Mouse (Mus musculus): ENCODE results near the gene Gsto1. TPM values are rescaled to one million over a fixed set of nuclear protein-coding genes. Genes with fewer than 3 reads are reported as not detected.

Gsto1 gene
- polyA plus RNA-seq, 1 experiment from 2014 or later = 88.0 TPM

DNA sequence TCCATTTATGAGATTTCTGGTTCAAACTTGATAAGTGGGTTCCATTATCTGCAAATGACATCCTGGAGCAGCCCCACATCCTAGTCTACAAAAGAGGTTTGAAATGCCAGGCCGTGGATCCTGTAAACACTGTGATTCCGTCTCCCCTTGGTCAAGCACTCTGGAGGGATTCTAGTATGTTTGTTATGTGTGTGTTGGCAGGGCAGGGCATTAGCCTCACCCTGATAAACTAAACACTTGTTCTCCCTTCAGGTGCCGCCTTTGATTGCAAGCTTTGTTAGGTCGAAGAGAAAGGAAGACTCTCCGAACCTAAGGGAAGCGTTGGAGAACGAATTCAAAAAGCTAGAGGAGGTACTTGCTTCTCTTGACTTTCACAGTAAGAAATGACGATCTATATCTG, 4.4 kb downstream of the Gsto1 start:
- WGBS = 86% methylated on average over 8 of the region's 8 CpGs
- no peak overlapping the region for H3K4me3 ChIP-seq (ENCODE audit: control insufficient read depth in 1 of 2, insufficient read depth in 1 of 2, low read depth in 1 of 2, low read length in 2 of 2)
- H3K9me3 ChIP-seq (ENCODE audit: control insufficient read depth, low read length) = no peaks in the 10 kb centered on the region
- H3K4me2 ChIP-seq (ENCODE audit: low read length) = no peak overlapping the region
- no peak overlapping the region for H3K27ac ChIP-seq (replicated peaks in 1 of 2; ENCODE audit: control insufficient read depth in 1 of 2, insufficient read depth in 1 of 2, low read depth in 2 of 2, low read length in 2 of 2)
- no peak overlapping the region for H3K9ac ChIP-seq (ENCODE audit: low read length)
- peaks cover 51% of the 10 kb centered on the region for H3K36me3 ChIP-seq (ENCODE audit: control insufficient read depth, insufficient read depth, low read length)
- peaks cover 0 to 5% of the 10 kb centered on the region in 2 experiments; a peak in 3 of 4 replicates for H3K4me1 ChIP-seq (ENCODE audit: control insufficient read depth in 2 of 2, insufficient read depth in 2 of 2, low read length in 2 of 2)
- no peak for ATAC-seq (ENCODE audit: insufficient number of reproducible peaks, insufficient read depth, low FRiP score, low read depth)
- H3K27me3 ChIP-seq (ENCODE audit: control insufficient read depth, insufficient read depth, low read length) = no peaks in the 10 kb centered on the region

DNA sequence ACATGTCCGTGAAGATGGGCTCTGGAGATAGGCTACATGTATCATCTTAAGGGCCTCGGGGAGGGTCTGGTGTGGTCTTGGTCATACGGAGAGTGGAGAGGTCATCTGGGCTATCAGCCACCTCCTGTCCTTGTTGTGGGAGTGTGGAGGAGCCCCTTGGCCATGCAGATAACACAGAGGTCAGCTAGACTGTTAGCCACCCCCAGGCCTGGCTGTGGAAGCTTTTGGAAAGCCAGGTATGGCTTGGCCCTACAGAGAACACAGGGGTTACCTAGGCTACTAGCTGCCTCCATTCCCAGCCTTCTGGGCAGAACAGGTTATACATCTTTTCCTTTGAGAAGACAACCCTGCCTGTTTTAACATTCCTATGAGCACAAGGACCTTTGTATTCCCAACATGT, 7.8 kb downstream of the Gsto1 start:
- 78% methylated on average over 3 of the region's 3 CpGs for whole genome bisulfite sequencing
- H3K27ac ChIP-seq (replicated peaks in 1 of 2; ENCODE audit: control insufficient read depth in 1 of 2, insufficient read depth in 1 of 2, low read depth in 2 of 2, low read length in 2 of 2) = no peak overlapping the region
- H3K9ac ChIP-seq (ENCODE audit: low read length) = no peak overlapping the region
- ATAC-seq (ENCODE audit: insufficient number of reproducible peaks, insufficient read depth, low FRiP score, low read depth) = no peak
- peaks cover 51% of the 10 kb centered on the region for H3K36me3 ChIP-seq (ENCODE audit: control insufficient read depth, insufficient read depth, low read length)
- H3K27me3 ChIP-seq (ENCODE audit: control insufficient read depth, insufficient read depth, low read length) = no peaks in the 10 kb centered on the region
- H3K9me3 ChIP-seq (ENCODE audit: control insufficient read depth, low read length) = no peaks in the 10 kb centered on the region
- H3K4me2 ChIP-seq (ENCODE audit: low read length) = no peak overlapping the region
- no peaks in the 10 kb centered on the region for H3K4me1 ChIP-seq (ENCODE audit: control insufficient read depth in 2 of 2, insufficient read depth in 2 of 2, low read length in 2 of 2)
- H3K4me3 ChIP-seq (ENCODE audit: control insufficient read depth in 1 of 2, insufficient read depth in 1 of 2, low read depth in 1 of 2, low read length in 2 of 2) = no peak overlapping the region

DNA sequence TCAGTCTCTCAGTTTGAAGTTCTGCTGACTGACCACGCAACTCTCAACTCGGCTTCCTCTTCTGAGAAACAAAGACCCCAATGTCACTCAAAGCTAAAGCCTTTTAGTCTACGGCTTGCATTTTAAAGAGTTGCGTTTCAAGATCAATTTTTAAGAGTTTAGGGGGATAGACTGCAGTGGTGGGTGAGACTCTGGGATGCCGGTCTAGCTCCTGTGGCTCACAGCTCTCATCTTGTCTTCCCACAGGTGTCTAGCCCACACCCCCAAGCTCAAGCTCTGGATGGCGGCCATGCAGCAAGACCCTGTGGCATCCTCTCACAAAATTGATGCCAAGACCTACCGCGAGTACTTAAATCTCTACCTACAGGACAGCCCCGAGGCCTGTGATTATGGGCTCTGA, 9.3 kb downstream of the Gsto1 start:
- Histone ChIP-seq H3K4me2 (ENCODE audit: low read length) (no peak overlapping the region), H3K4me1 (ENCODE audit: control insufficient read depth in 2 of 2, insufficient read depth in 2 of 2, low read length in 2 of 2) (no peaks in the 10 kb centered on the region), H3K9ac (ENCODE audit: low read length) (no peak overlapping the region), H3K27ac (replicated peaks in 1 of 2; ENCODE audit: control insufficient read depth in 1 of 2, insufficient read depth in 1 of 2, low read depth in 2 of 2, low read length in 2 of 2) (no peak overlapping the region), H3K36me3 (ENCODE audit: control insufficient read depth, insufficient read depth, low read length) (peaks cover 37% of the 10 kb centered on the region), H3K27me3 (ENCODE audit: control insufficient read depth, insufficient read depth, low read length) (no peaks in the 10 kb centered on the region), H3K9me3 (ENCODE audit: control insufficient read depth, low read length) (no peaks in the 10 kb centered on the region), H3K4me3 (ENCODE audit: control insufficient read depth in 1 of 2, insufficient read depth in 1 of 2, low read depth in 1 of 2, low read length in 2 of 2) (no peak overlapping the region)
- WGBS = 93% methylated on average over 9 of the region's 9 CpGs
- ATAC-seq (ENCODE audit: insufficient number of reproducible peaks, insufficient read depth, low FRiP score, low read depth) = no peak

DNA sequence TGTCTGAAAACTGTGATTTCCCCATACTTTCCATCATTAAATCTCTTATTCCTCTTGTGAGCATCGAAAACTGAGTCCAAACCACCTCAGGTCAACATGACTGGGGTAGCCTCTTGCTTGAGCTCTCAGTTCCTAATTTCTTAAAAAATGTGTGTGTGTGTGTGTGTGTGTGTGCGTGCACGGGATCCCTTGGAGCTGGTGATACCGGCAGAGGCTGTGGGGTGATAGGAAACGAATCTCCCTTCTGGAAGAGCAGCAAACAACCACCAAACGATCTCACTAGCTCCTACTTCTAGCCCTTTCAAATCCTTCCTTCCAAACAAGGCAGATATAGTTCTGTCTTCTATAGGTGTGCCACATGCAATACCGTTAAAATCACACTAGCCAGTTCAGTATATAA, 10.0 kb downstream of the Gsto1 start:
- Histone ChIP-seq H3K9me3 (ENCODE audit: control insufficient read depth, low read length) (no peaks in the 10 kb centered on the region), H3K4me2 (ENCODE audit: low read length) (peak overlapping the region; percentile 82), H3K27ac (replicated peaks in 1 of 2; ENCODE audit: control insufficient read depth in 1 of 2, insufficient read depth in 1 of 2, low read depth in 2 of 2, low read length in 2 of 2) (no peak overlapping the region), H3K4me1 (ENCODE audit: control insufficient read depth in 2 of 2, insufficient read depth in 2 of 2, low read length in 2 of 2) (no peaks in the 10 kb centered on the region), H3K27me3 (ENCODE audit: control insufficient read depth, insufficient read depth, low read length) (no peaks in the 10 kb centered on the region), H3K4me3 (ENCODE audit: control insufficient read depth in 1 of 2, insufficient read depth in 1 of 2, low read depth in 1 of 2, low read length in 2 of 2) (peak overlapping the region in 1 of 2 experiments; percentile 60; a peak in 2 of 4 replicates), H3K36me3 (ENCODE audit: control insufficient read depth, insufficient read depth, low read length) (peaks cover 30% of the 10 kb centered on the region), H3K9ac (ENCODE audit: low read length) (no peak overlapping the region)
- no peak for ATAC-seq (ENCODE audit: insufficient number of reproducible peaks, insufficient read depth, low FRiP score, low read depth)
- WGBS = 85% methylated on average over 7 of the region's 7 CpGs

DNA sequence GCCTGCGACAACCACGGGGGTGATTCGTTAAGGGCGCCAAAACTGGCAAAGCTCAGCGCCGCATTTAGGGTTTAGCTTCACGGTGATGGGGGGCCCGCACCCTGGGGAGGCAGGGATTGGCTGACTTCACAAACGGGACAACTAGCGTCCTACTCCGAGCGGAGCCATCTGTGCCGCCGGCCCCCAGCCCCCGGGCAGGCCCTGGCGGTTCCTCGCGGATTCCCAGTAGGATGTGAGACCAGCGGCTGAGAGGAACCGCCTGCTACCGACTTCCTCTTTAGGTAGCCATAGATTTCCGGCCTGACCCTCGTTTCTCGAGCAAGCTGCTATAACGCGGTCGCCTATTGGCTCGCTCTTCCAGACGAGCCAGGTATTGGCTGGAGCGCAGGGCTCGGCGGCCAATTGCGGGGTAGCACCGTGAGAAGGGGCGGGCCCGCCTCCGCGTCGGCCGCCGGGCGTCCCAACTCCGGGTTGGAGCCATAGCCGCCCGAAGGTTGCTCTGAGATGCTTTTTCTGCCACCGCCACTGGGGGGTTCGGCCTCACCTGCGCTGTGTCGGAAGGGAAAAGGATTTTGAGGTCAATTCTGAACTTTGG, 10.7 kb downstream of the Gsto1 start, which contains the start of gene Gsto2:
Gsto2 (plus strand) TSS at position 182 of the 595 bp plus-strand sequence.
- peaks cover 23% of the 10 kb centered on the region for H3K36me3 ChIP-seq (ENCODE audit: control insufficient read depth, insufficient read depth, low read length)
- no peaks in the 10 kb centered on the region for H3K9me3 ChIP-seq (ENCODE audit: control insufficient read depth, low read length)
- peak within 1 kb of the TSS; percentile 82 for H3K4me2 ChIP-seq (ENCODE audit: low read length)
- peak within 1 kb of the TSS; percentile 68 to 79 for H3K27ac ChIP-seq (replicated peaks in 1 of 2; ENCODE audit: control insufficient read depth in 1 of 2, insufficient read depth in 1 of 2, low read depth in 2 of 2, low read length in 2 of 2)
- ATAC-seq (ENCODE audit: insufficient number of reproducible peaks, insufficient read depth, low FRiP score, low read depth) = peak; percentile 100
- H3K9ac ChIP-seq (ENCODE audit: low read length) = peak within 1 kb of the TSS; percentile 81
- under 1% methylated on average over 49 of the region's 49 CpGs for WGBS
- no peaks in the 10 kb centered on the region for H3K27me3 ChIP-seq (ENCODE audit: control insufficient read depth, insufficient read depth, low read length)
- H3K4me1 ChIP-seq (ENCODE audit: control insufficient read depth in 2 of 2, insufficient read depth in 2 of 2, low read length in 2 of 2) = 0 out of 4 replicates have a peak, but pooled peaks cover 0 to 2% of the 10 kb centered on the region in 2 experiments
- peak within 1 kb of the TSS; percentile 60 to 70 for H3K4me3 ChIP-seq (ENCODE audit: control insufficient read depth in 1 of 2, insufficient read depth in 1 of 2, low read depth in 1 of 2, low read length in 2 of 2)

DNA sequence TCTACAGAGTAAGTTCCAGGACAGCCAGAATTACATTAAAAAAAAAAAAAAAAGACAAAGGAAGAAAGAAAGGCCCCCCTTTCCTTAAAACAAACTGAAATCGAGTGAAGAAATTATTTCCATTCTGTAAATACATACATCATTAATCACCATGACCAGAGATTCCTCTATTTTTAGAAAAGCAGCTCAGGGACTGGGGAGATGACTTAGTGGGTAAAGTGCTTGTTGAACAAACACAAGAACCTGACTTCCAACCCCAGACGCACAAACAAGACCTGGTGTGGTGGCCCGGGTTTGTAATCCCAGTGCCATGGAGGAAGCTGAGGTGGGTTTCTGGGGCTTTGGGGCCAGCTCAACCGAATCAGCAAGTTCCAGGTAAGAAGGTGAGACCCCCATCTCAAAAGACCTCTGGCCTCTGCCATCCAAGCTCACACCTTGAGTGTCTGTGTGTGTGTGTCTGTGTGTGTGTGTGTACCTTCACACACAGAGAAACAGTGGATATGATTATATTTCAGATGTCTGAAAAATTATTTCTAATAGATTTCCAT, 12.9 kb downstream of the Gsto1 start:
- Histone ChIP-seq H3K27ac (replicated peaks in 1 of 2; ENCODE audit: control insufficient read depth in 1 of 2, insufficient read depth in 1 of 2, low read depth in 2 of 2, low read length in 2 of 2) (no peak overlapping the region), H3K27me3 (ENCODE audit: control insufficient read depth, insufficient read depth, low read length) (no peaks in the 10 kb centered on the region), H3K4me2 (ENCODE audit: low read length) (no peak overlapping the region), H3K4me3 (ENCODE audit: control insufficient read depth in 1 of 2, insufficient read depth in 1 of 2, low read depth in 1 of 2, low read length in 2 of 2) (no peak overlapping the region), H3K36me3 (ENCODE audit: control insufficient read depth, insufficient read depth, low read length) (peaks cover 13% of the 10 kb centered on the region; the same call in 1 of the 2 replicates), H3K4me1 (ENCODE audit: control insufficient read depth in 2 of 2, insufficient read depth in 2 of 2, low read length in 2 of 2) (0 out of 4 replicates have a peak, but pooled peaks cover 0 to 2% of the 10 kb centered on the region in 2 experiments), H3K9ac (ENCODE audit: low read length) (no peak overlapping the region), H3K9me3 (ENCODE audit: control insufficient read depth, low read length) (no peaks in the 10 kb centered on the region)
- WGBS = 62% methylated on average over 4 of the region's 4 CpGs
- ATAC-seq (ENCODE audit: insufficient number of reproducible peaks, insufficient read depth, low FRiP score, low read depth) = no peak

DNA sequence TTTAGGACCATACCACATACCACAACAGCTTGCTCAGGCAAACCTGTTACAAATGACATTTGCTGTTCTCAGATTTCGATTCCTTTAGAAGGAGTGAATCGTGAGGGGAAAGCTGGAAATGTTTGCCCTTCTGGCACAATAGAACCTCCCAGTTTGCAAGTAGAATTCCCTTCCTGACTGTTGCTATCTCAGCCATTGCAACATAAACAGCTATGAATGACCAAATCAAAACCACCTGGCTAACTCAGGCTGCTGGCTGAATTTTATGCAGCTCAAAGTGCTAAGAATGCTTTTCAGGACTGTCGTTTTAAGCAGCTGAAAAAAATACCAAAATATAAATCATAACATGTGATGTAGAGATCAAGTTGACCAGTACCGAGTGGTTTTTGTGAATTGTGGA, 14.2 kb downstream of the Gsto1 start:
- Histone ChIP-seq H3K27me3 (ENCODE audit: control insufficient read depth, insufficient read depth, low read length) (no peaks in the 10 kb centered on the region), H3K4me1 (ENCODE audit: control insufficient read depth in 2 of 2, insufficient read depth in 2 of 2, low read length in 2 of 2) (0 out of 4 replicates have a peak, but pooled peaks cover 0 to 2% of the 10 kb centered on the region in 2 experiments), H3K9ac (ENCODE audit: low read length) (no peak overlapping the region), H3K4me3 (ENCODE audit: control insufficient read depth in 1 of 2, insufficient read depth in 1 of 2, low read depth in 1 of 2, low read length in 2 of 2) (no peak overlapping the region), H3K27ac (replicated peaks in 1 of 2; ENCODE audit: control insufficient read depth in 1 of 2, insufficient read depth in 1 of 2, low read depth in 2 of 2, low read length in 2 of 2) (no peak overlapping the region), H3K9me3 (ENCODE audit: control insufficient read depth, low read length) (no peaks in the 10 kb centered on the region), H3K36me3 (ENCODE audit: control insufficient read depth, insufficient read depth, low read length) (peaks cover 4% of the 10 kb centered on the region; the same call in 1 of the 2 replicates), H3K4me2 (ENCODE audit: low read length) (no peak overlapping the region)
- ATAC-seq (ENCODE audit: insufficient number of reproducible peaks, insufficient read depth, low FRiP score, low read depth) = no peak
- 62% methylated on average over 4 of the region's 4 CpGs for WGBS
